Mouse (Mus musculus): ENCODE measurements around the gene Scyl3.

Scyl3 gene

DNA sequence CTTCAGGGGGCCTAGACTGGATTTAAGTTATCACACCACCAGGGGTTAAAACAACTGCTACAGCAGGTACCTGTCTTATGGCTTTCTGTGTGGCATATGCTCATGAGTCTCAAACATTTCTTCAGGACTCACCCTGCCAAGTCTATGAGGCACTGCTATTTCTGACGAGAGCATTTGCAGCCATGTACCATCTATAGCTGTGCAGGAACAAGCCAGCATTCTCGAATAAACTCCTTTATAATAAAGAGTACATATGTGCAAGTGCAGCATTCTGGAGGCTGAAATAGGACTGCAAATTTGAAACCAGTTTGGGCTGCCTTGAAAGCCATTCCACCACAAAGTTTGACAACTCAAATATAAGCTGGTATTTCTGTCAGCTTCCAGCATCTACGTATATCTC, 29.1 kb downstream of the Scyl3 start:
- DNase-seq (ENCODE audit: low spot score in 2 of 2) = peak; percentile 23 to 59

- no peak for DNase-seq (ENCODE audit: low spot score in 2 of 2)
Measured at GRCm38 (mm10) chr1:163964008-163964689, 35.2 kb downstream of the Scyl3 start.

DNA sequence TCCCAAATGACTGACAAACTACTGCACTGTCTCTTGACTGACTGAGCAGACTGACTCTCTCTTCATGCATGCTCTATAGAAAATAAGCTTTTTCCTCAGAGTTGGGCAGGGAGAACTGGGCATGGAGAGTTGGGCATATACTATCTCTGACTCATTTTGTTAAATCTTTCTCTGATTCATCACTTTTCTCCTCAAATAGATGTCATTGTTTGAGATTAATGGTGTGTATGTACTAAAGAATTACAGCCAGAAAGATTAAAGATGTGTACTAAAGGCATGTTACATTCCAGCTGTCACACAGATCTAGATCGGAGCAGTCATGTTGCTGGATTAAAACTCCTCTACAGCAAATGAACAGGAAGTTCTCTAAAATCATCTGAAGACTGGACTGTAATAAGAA, 45.6 kb downstream of the Scyl3 start:
- no peak for DNase-seq (ENCODE audit: low spot score in 2 of 2)

DNA sequence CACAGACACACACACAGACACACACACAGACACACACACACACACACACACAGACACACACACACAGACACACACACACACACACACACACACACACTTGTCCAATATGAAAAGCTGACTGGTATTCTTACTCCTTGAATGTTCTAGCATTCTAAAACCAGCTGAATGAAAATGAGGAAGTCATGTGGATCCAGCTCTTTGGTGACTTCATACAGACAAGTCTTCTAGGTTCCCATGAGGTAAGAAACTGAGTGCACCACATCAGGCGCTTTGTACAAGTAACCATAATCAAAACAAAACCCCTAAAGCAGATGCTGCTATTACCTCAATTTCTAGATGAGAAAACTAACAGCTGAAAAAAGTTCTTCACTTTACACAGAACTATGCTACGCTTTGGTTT, 46.2 kb downstream of the Scyl3 start:
- no peak for DNase-seq (ENCODE audit: low spot score in 2 of 2)

DNA sequence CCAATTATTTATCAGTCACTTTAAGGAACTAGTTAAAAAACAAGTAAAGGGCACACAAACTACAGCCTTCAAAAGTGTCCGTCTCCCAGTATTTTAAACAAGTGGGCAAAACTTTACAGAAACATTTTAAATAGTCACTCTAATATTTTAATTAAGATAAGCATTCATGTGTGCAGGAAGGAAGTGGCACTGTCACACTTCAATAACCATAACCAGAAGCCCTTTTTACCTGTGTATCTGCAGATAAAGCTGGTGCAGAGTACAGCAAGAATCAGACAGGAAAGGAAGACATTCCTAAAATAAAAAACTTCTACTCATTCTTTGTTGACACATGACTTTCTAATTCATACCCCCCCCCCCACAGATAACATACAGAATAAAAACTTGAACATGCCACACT, 47.6 kb downstream of the Scyl3 start:
- no peak for DNase-seq (ENCODE audit: low spot score in 2 of 2)

GRCm38 (mm10) chr1:163992371-163992770, 63.5 kb downstream of the Scyl3 start:
- DNase-seq (ENCODE audit: low spot score in 2 of 2) = no peak

- no peak for DNase-seq (ENCODE audit: low spot score in 2 of 2)
Measured at GRCm38 (mm10) chr1:163994173-163994720, 65.3 kb downstream of the Scyl3 start.

DNA sequence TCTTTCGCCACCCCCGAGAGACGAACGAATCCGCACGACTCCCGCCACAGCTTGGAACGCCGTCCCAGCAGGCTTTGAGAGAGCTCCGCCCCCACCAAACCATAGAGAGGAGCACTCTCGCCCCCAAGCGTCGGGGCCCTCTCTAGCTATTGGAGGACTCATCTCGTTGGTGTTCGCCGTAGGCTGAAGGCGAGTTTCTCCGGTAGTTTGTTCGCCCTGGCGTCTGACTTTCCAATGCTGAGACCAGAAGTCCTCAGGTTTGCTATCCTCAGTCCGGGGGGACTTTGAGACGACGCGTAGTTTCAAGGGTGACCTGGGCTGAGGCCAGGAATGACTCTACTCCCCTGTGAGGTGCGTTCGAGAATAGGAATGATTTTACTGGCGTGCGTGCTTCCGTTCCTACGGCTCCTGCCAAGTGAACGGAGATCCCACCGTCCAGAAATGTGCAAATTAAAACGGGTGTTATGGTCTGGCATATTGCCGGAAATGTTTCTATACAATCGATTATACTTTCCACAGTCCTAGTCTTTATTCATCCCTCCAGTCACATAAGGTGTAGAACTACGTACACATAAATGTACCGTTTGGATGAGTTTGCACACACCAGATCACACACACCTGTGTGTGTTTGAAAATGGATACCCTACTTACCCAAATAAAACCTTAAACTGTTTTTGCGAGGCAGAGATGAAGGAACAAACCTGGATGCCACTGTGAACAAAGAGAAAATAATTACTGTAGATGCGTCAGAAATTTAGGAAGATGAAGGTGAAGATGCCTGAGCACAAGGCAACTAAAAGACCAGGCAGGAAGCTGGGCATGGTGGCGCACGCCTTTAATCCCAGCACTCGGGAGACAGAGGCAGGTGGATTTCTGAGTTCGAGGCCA, 66.1 kb downstream of the Scyl3 start, which contains the start of the genes BC055324 and Mettl18:
TSS of gene BC055324 (minus strand) at position 76 of the 888 bp plus-strand sequence.
TSS of gene Mettl18 (plus strand) at position 169 of the 888 bp plus-strand sequence.
- peak; percentile 92 to 93 for DNase-seq (ENCODE audit: low spot score in 2 of 2)

- DNase-seq (ENCODE audit: low spot score in 2 of 2) = no peak
Measured at GRCm38 (mm10) chr1:163995609-163995913, 66.7 kb downstream of the Scyl3 start.

GRCm38 (mm10) chr1:164001831-164002452, 73.0 kb downstream of the Scyl3 start:
- no peak for DNase-seq (ENCODE audit: low spot score in 2 of 2)

GRCm38 (mm10) chr1:164004311-164004710, 75.4 kb downstream of the Scyl3 start:
- no peak for DNase-seq (ENCODE audit: low spot score in 2 of 2)

Measured in right cerebral cortex, postnatal 10 days (tissue).